Mouse (Mus musculus) embryonic fibroblast, embryonic 13.5 days (primary cell): ENCODE measurements around the gene Atp2a3. TPM values are rescaled to one million over a fixed set of nuclear protein-coding genes. Genes with fewer than 3 reads are reported as not detected.

Experiments
- H3K27ac ChIP-seq: 2 replicates; pipeline ENCODE4 v1.5.1; 2012; ENCODE audit warnings: low read length, control low read depth, inconsistent platforms; ENCODE audit not compliant: insufficient read depth
- H3K4me1 ChIP-seq: 2 replicates; pipeline ENCODE4 v1.6.1; 2011; ENCODE audit warnings: low read length; ENCODE audit not compliant: control insufficient read depth, insufficient read depth
- H3K4me3 ChIP-seq: 2 replicates; pipeline ENCODE4 v1.5.1; 2011; ENCODE audit warnings: mild to moderate bottlenecking, control low read depth, low read length; ENCODE audit not compliant: insufficient read depth
- CTCF ChIP-seq: IDR thresholded peaks from 2 replicates; pipeline ENCODE4 v1.5.1; 2011; ENCODE audit warnings: mild to moderate bottlenecking, control low read depth, low read length, moderate library complexity, borderline replicate concordance; ENCODE audit not compliant: insufficient read depth
- POLR2A ChIP-seq: IDR thresholded peaks from 2 replicates; pipeline ENCODE4 v1.6.1; 2011; ENCODE audit warnings: low read depth, mild to moderate bottlenecking, control low read depth, low read length, moderate library complexity
- polyA plus RNA-seq: library from polyadenylated mRNA; stranded (reverse); fragments of >200 nt; gene quantifications from 2 replicates; pipeline ENCODE4 v1.2.4, GENCODE M21; 2011; ENCODE audit warnings: low read depth; ENCODE audit not compliant: missing spikeins, insufficient read length

Atp2a3 gene
- polyA plus RNA-seq, 1 experiment = 0.30 TPM

DNA sequence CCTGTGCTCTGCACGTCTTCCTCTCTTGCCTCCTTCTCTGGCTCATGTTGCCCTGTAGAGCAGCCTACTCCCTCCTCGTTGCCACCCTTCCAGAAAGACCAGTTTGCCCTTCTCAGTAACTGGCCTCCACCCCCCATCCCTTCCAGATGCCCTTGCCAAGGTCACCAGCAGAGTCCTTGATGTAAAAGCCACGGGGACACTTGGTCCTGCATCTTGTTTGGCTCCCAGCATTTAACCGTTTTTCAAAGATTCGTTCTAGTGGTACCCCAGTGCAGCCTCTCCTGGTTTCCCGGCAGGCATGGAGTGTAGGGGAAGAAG, 55.1 kb downstream of the Atp2a3 start:
- no peaks in the 10 kb centered on the region for H3K4me1 ChIP-seq
- no peak overlapping the region for H3K4me3 ChIP-seq
- no peak for TF ChIP-seq POLR2A
- no peak for TF ChIP-seq CTCF

DNA sequence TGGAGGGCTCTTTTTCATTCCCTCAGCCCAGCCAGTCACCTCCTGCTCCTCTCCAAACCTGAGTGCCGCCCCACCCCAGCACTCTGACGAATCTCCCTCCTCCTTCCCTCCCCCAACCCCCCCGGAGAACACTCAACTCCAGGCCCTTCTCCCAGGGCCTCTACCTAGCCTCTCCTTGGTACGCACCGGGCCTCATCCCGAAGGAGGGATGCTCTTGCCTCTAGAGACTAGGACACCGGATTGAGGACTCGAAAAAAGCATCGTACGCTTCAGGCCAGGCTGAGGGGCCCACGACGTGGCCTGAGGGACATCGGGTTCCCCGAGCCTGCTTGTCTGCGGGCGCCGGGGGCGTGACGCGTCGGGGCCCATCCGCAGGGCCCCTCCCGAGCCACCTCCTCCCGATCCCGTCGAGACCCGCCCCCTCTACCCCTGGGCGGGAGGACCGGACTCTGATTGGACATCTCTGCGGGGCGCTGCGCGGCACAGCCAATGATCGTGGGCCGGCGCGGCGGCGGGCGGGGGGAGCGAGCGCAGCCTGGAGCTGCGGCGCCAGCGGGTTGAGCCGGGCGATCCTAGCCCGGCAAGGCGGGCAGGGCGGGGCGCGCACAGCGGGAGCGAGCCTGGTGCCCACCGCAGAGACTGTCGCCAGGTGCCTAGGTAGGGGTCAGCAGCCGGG, 57.6 kb downstream of the Atp2a3 start, which contains the start of gene Camkk1:
TSS of gene Camkk1 (plus strand) at position 538 of the 676 bp plus-strand sequence.
- peak within 1 kb of the TSS; percentile 59 for H3K4me3 ChIP-seq
- no peak within 1 kb of the TSS for H3K27ac ChIP-seq
- peaks cover 17% of the 10 kb centered on the region for H3K4me1 ChIP-seq
- TF ChIP-seq POLR2A (peak; percentile 69), CTCF (no peak)

More for the DNA sequence above, 55.1 kb downstream of the Atp2a3 start:
- no peak overlapping the region for H3K27ac ChIP-seq

DNA sequence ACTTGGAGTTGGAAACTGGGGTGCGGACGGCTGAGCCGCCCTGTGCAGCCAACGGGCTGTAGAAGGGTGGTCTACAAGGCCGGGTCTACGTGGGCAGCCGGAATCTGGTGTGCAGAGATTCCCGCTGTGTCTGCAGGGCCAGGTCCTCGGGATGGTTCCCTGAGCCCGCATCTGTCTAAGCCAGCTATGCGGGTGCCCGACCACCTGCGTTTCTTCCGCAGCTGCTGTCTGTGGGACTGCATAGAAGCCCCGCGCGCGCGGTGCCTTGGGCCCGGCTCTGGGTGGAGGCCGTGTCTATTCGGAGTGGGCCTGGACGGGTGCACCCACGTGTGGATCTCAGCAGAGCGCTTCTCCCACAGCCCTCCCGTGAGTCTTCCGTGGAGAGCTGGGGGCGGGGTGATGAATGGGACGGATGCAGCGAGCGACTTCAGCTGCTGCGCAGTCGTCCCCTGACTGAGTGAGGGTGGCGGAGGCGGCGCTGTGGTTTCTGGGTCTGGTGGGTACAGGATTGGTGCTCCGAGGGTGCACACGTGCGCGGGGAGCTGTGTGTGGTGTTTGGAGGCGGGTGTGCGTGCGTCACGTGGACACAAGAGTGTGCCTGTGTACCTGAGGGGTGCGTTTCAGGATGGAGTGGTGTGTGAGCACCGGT, 58.3 kb downstream of the Atp2a3 start:
- no peak overlapping the region for H3K27ac ChIP-seq
- TF ChIP-seq CTCF = no peak
- TF ChIP-seq POLR2A = no peak
- H3K4me3 ChIP-seq = peak overlapping the region; percentile 58
- peaks cover 17% of the 10 kb centered on the region for H3K4me1 ChIP-seq

DNA sequence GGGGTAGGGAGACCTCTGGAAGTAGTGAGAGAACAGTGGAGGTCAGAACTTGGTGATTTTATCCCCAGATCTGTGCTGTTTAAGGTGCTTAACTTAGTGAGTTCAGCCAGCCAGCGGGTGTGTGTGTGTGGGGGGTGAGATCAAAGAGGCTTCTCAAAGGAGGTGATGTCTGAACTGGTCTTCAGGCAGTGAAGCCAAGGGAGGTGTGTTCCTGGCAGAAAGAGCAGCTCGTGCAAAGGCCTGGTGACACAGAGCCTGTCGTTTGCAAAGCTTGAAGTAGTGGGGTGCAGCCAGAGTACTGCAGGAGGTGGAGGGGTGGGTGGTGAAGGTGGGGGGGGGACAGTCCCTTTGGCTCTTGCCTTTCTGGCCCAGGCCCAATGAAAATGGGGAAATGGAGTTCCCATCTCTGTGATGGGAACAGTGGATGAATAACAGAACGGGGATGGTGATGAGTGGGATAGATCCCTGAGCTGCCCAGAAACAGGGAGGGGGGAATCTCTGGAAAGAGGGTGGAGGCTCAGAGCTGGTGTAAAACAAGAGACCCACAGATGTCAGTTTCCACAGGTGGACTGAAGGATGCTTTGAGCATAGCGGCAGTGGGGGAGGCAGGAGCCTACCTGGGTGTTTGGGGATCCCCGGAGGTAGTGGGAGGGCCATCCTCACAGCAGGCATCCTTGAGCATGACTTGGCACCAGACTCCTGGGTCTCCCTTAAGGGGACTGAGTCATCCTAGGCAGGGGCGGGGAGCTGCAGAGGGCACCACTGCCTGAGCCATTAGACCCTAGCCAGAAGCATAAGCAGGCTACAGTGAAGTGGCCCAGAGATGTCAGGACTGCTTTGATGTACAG, 60.2 kb downstream of the Atp2a3 start:
- Histone ChIP-seq H3K4me1 (peaks cover 17% of the 10 kb centered on the region), H3K27ac (no peak overlapping the region), H3K4me3 (no peak overlapping the region)
- TF ChIP-seq CTCF = no peak
- no peak for TF ChIP-seq POLR2A

DNA sequence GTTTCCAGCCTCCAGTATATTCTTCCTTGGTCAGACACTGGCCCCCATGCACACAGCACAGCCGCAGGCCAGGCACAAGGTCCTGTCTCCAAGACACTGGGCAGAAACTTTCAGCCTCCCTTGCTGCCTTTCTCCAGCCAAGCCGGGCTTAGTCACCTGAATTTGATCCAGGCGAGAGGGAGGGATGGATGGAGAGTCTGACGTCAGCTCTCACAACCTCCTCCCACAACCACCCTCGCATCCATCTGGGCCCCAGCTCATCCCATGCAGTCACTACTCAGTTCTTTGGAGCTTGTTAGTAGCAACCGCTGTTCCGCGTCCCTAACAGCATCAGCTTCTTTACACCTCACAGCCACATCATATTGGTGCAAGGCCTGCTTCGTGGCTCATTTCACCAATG, 62.1 kb downstream of the Atp2a3 start:
- Histone ChIP-seq H3K4me1 (peaks cover 17% of the 10 kb centered on the region), H3K4me3 (no peak overlapping the region), H3K27ac (peak overlapping the region; percentile 37)
- TF ChIP-seq POLR2A = peak; percentile 54; the same call in 1 of the 2 replicates
- TF ChIP-seq CTCF = no peak

DNA sequence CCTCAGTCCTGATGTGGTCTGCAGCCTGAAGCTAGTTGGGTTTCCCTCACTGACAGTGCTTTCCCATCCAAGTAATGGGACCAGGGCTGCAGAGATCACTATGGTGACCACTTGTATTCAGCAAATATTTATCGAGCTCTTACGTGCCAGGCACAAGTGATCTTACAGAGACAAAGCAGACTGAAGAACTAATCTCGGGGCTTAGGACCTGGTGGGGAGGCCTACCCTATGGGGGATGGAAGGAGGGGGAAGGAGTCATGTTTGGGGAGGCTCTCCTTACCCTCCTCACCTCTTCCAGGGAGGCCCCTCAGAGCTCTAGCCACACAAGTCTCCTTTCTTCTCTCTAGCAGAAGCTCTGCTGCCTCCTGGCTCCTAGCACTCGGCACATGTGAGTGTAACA, 62.9 kb downstream of the Atp2a3 start:
- TF ChIP-seq POLR2A = no peak
- TF ChIP-seq CTCF = no peak
- Histone ChIP-seq H3K4me1 (peaks cover 17% of the 10 kb centered on the region), H3K27ac (no peak overlapping the region), H3K4me3 (no peak overlapping the region)

DNA sequence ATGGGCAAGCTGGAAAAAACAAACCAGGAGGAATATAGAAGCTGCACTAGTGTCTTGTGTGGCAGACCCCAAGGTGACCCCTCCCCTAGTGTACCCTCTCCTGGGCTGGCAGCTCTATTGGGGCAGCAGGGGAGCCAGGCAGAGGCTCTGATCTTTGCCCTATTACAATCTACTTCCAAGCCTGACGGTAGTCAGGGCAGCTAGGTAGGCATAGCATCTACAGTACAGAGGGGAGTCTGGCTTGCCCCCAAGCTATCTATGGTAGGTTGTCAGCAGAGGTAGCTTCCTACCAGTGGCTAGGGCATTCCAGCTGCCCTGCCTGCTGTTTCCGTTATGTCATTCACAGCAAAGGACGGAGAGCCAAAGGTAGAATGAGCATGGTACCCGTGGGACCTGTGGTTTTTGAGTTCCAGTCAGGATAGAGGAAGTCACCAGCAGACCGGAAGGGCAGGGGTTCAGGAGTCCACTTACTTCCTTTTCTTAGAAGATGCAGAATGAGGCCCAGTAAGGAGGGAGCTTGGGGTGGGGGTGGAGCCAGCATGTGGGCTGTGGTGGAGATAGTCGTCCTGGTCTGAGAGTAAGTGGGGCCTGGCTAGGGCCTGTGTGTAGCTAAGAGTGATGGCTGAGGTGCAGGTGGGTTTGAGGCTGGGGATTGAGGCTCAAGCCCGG, 63.4 kb downstream of the Atp2a3 start:
- Histone ChIP-seq H3K4me1 (peaks cover 17% of the 10 kb centered on the region), H3K27ac (no peak overlapping the region), H3K4me3 (no peak overlapping the region)
- TF ChIP-seq POLR2A = no peak
- TF ChIP-seq CTCF = no peak

DNA sequence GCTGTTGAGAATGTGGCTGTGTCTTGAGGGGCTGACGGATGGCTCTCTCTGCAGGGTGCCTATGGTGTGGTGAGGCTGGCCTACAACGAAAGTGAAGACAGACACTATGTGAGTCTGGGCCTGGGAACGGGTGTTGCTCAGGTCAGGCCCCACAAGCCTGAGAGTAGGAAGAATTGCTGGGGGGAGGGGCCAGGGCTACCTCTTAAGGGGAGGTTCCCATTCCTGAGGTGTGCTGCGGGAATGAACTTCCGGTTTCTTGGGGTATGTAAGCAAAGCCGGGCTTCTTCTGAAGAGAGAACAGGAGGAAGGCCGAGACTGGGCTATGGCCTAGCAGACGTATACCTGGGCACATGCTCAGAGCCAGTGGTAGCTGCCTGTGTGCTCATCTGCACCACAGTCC, 66.0 kb downstream of the Atp2a3 start:
- Histone ChIP-seq H3K4me3 (no peak overlapping the region), H3K27ac (no peak overlapping the region), H3K4me1 (peaks cover 12% of the 10 kb centered on the region)
- TF ChIP-seq CTCF = no peak

DNA sequence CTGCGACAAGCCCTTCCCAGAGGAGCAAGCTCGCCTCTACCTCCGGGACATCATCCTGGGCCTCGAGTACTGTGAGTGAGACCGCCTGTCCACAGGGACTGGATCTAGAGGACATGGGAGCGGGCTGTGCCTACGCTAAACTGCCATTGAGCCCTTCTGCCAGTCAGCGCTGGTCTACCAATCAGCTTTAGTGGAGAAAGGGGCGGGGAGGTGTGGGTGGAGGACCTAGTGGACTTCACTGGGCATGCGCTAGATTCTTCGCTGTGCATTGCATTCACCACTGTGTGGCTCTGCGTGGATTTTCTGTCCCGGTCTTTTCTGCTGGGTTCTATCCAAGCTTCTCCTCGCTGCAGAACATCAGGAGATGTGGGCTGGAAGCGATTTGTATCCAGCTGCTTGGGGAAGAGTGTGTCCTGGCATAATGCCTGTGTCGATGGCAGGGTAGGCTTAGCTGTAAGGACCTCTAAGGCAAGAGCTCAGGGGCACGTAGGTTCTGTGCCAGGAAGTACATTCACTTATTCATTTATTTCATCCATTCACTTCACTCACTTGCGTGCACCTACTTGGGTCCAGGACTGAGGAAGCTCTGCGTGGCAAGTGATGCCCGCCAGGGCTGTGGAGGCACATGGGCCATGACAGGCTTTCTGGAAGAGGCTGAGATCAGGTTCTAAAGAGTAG, 70.0 kb downstream of the Atp2a3 start:
- no peak overlapping the region for H3K4me3 ChIP-seq
- TF ChIP-seq CTCF (no peak), POLR2A (peak; percentile 52)
- no peaks in the 10 kb centered on the region for H3K4me1 ChIP-seq
- no peak overlapping the region for H3K27ac ChIP-seq
